Mouse (Mus musculus): ENCODE results near the gene Vsx2.

- TF ChIP-seq USF2 (conservative IDR thresholded peaks at IDR 0.05; ENCODE audit: low read depth, low read length) (no peak), POLR2AphosphoS2 (IDR thresholded peaks at IDR 0.05; ENCODE audit: low read depth, low read length) (no peak), POLR2A (IDR thresholded peaks at IDR 0.05; ENCODE audit: low read depth, low read length) (no peak), MXI1 (IDR thresholded peaks at IDR 0.05; ENCODE audit: low read depth, low read length) (no peak), CTCF (conservative IDR thresholded peaks at IDR 0.05 in 1 of 2, IDR thresholded peaks at IDR 0.05 in 1 of 2; ENCODE audit: low read depth in 2 of 2, low read length in 2 of 2) (no peak), ZNF384 (IDR thresholded peaks at IDR 0.05; ENCODE audit: low read depth, low read length) (no peak), TBP (conservative IDR thresholded peaks at IDR 0.05; ENCODE audit: low read depth, low read length) (no peak)
Measured at GRCm38 (mm10) chr12:84523728-84524127, 45.8 kb upstream of the Vsx2 start.
